Comparison of ENCODE assay signal across 25 mouse cellular contexts in genomic region chr2:28433512-28433911, GRCm38 (mm10). TPM values are rescaled to one million over a fixed set of nuclear protein-coding genes. Genes with fewer than 3 reads are reported as not detected.
DNase-seq lines count a peak whose midpoint lies in the region; ATAC-seq and TF ChIP-seq lines count a peak whose summit lies in the region.
"Had no signal": no experiment of that assay in that cellular context is flagged by ENCODE, and none has a peak within 500 bp of the region (broad histone marks: within the 10 kb centered on the region; RNA-seq: fewer than 3 reads in every experiment).

No protein-coding gene starts in this region.

- no peak overlapping the region for H3K4me2 ChIP-seq in kidney, postnatal 0 days (ENCODE audit: low read length)
- no peak overlapping the region for H3K4me2 ChIP-seq in lung, embryonic 16.5 days (ENCODE audit: low read depth, low read length)
- H3K4me2 ChIP-seq in liver, embryonic 11.5 days = no peak overlapping the region
- H3K4me2 ChIP-seq: embryonic facial prominence, embryonic 12.5 days; embryonic facial prominence, embryonic 15.5 days; heart, embryonic 11.5 days; hindbrain, embryonic 12.5 days; hindbrain, embryonic 15.5 days had no signal

- H3K27me3 ChIP-seq in kidney, postnatal 0 days (ENCODE audit: insufficient read depth, low read length) = no peaks in the 10 kb centered on the region
- H3K27me3 ChIP-seq in lung, embryonic 16.5 days (ENCODE audit: control insufficient read depth, insufficient read depth, low read depth, low read length) = no peaks in the 10 kb centered on the region
- H3K27me3 ChIP-seq in MEL (ENCODE audit: control insufficient read depth in 1 of 2, insufficient read depth in 2 of 2, low read length in 2 of 2) = no peaks in the 10 kb centered on the region; a peak in 1 of 4 replicates
- no peaks in the 10 kb centered on the region for H3K27me3 ChIP-seq in liver, embryonic 11.5 days (replicated peaks; ENCODE audit: control insufficient read depth, insufficient read depth, low read length)
- H3K27me3 ChIP-seq: embryonic facial prominence, embryonic 12.5 days; embryonic facial prominence, embryonic 15.5 days; hindbrain, embryonic 12.5 days; Patski had no signal

- no peaks in the 10 kb centered on the region for H3K9me3 ChIP-seq in kidney, postnatal 0 days (replicated peaks; ENCODE audit: low read length)
- no peaks in the 10 kb centered on the region for H3K9me3 ChIP-seq in lung, embryonic 16.5 days (ENCODE audit: control insufficient read depth, low read length)
- H3K9me3 ChIP-seq in ES-E14 (ENCODE audit: control insufficient read depth, insufficient read depth, low read depth, low read length) (0 out of 2 replicates have a peak, but pooled peaks cover 2% of the 10 kb centered on the region), MEL (replicated peaks; ENCODE audit: insufficient read depth, low read length) (no peaks in the 10 kb centered on the region)
- H3K9me3 ChIP-seq in liver, embryonic 11.5 days (ENCODE audit: control insufficient read depth, low read length) = peaks cover 5% of the 10 kb centered on the region; the same call in 1 of the 2 replicates
- H3K9me3 ChIP-seq: embryonic facial prominence, embryonic 12.5 days; embryonic facial prominence, embryonic 15.5 days; hindbrain, embryonic 12.5 days; hindbrain, embryonic 15.5 days had no signal

- no peak for TF ChIP-seq RAD21 in MEL (IDR thresholded peaks at IDR 0.05; ENCODE audit: low read depth, low read length)

- H3K79me2 ChIP-seq in MEL (ENCODE audit: control insufficient read depth, insufficient read depth, low read length, poor library complexity) = no peaks in the 10 kb centered on the region

- no peak overlapping the region for H3K9ac ChIP-seq in kidney, postnatal 0 days (ENCODE audit: low read depth, low read length)
- no peak overlapping the region for H3K9ac ChIP-seq in lung, embryonic 16.5 days (ENCODE audit: low read length)
- no peak overlapping the region for H3K9ac ChIP-seq in ES-E14 (ENCODE audit: insufficient read depth, low read depth, low read length, poor library complexity, severe bottlenecking)
- H3K9ac ChIP-seq in MEL (ENCODE audit: control insufficient read depth, low read depth, low read length, poor library complexity, severe bottlenecking) = no peak overlapping the region
- no peak overlapping the region for H3K9ac ChIP-seq in liver, embryonic 11.5 days (ENCODE audit: low read depth, low read length)
- H3K9ac ChIP-seq: embryonic facial prominence, embryonic 12.5 days; embryonic facial prominence, embryonic 15.5 days; forebrain, postnatal 0 days; hindbrain, embryonic 12.5 days; hindbrain, embryonic 15.5 days had no signal

- no peaks in the 10 kb centered on the region for H3K36me3 ChIP-seq in kidney, postnatal 0 days (ENCODE audit: insufficient read depth, low read length)
- H3K36me3 ChIP-seq in lung, embryonic 16.5 days (ENCODE audit: control insufficient read depth, insufficient read depth, low read length) = no peaks in the 10 kb centered on the region
- H3K36me3 ChIP-seq in ES-E14 (ENCODE audit: control insufficient read depth, insufficient read depth, low read length, poor library complexity, severe bottlenecking) (no peaks in the 10 kb centered on the region), MEL (ENCODE audit: control insufficient read depth in 1 of 2, insufficient read depth in 2 of 2, low read length in 2 of 2) (no peaks in the 10 kb centered on the region)
- H3K36me3 ChIP-seq in liver, embryonic 11.5 days (ENCODE audit: control insufficient read depth, insufficient read depth, low read length) = no peaks in the 10 kb centered on the region
- H3K36me3 ChIP-seq: embryonic facial prominence, embryonic 12.5 days; embryonic facial prominence, embryonic 15.5 days; hindbrain, embryonic 12.5 days; hindbrain, embryonic 15.5 days had no signal

- DNase-seq in kidney, postnatal 0 days (ENCODE audit: low spot score) = peak; percentile 19
- no peak for DNase-seq in kidney, adult 11 months
- DNase-seq in lung, postnatal 25 days (ENCODE audit: low spot score) = no peak
- DNase-seq in ES-E14 (ENCODE audit: low read depth, low spot score) (no peak), MEL (ENCODE audit: low read depth, low spot score) (no peak)
- DNase-seq in liver, embryonic 11.5 days (ENCODE audit: low spot score) = no peak
- DNase-seq in adrenal gland, adult 18-20 months (ENCODE audit: low spot score in 2 of 2) = no peak
- DNase-seq: cerebellum, adult 11 months; cerebellum, adult 9-11 months; forebrain, postnatal 0 days; heart, adult 11 months had no signal

- TF ChIP-seq CTCF in kidney, postnatal 0 days (IDR thresholded peaks at IDR 0.05; ENCODE audit: low read depth) = no peak
- TF ChIP-seq CTCF in MEL (IDR thresholded peaks at IDR 0.05 in 2 of 3, conservative IDR thresholded peaks at IDR 0.05 in 1 of 3; ENCODE audit: control insufficient read depth in 1 of 3, insufficient read depth in 1 of 3, low read depth in 2 of 3, low read length in 3 of 3, poor library complexity in 1 of 3, severe bottlenecking in 1 of 3) = no peak

- no peak for TF ChIP-seq POLR2A in MEL (IDR thresholded peaks at IDR 0.05; ENCODE audit: control insufficient read depth in 1 of 2, insufficient read depth in 1 of 2, low read depth in 1 of 2, low read length in 2 of 2, poor library complexity in 1 of 2)

- no peak for TF ChIP-seq EP300 in MEL (IDR thresholded peaks at IDR 0.05; ENCODE audit: low read depth in 1 of 2, low read length in 2 of 2)

- H3K4me3 ChIP-seq in kidney, postnatal 0 days (replicated peaks; ENCODE audit: low read depth, low read length) = no peak overlapping the region
- no peak overlapping the region for H3K4me3 ChIP-seq in lung, embryonic 16.5 days (ENCODE audit: low read length)
- H3K4me3 ChIP-seq in ES-E14 (ENCODE audit: insufficient read depth in 1 of 2, low read depth in 1 of 2, low read length in 2 of 2, poor library complexity in 1 of 2, severe bottlenecking in 1 of 2) = no peak overlapping the region
- H3K4me3 ChIP-seq in MEL (ENCODE audit: control insufficient read depth in 1 of 2, insufficient read depth in 1 of 2, low read depth in 2 of 2, low read length in 2 of 2) = no peak overlapping the region
- no peak overlapping the region for H3K4me3 ChIP-seq in liver, embryonic 11.5 days (ENCODE audit: low read depth, low read length)
- H3K4me3 ChIP-seq: embryonic facial prominence, embryonic 12.5 days; embryonic facial prominence, embryonic 15.5 days; hindbrain, embryonic 12.5 days; hindbrain, embryonic 15.5 days had no signal

- in situ Hi-C loops in ES-E14 (cut with MboI; ENCODE audit: low sequenced_read_pairs in 2 of 2, unreplicated experiment in 2 of 2) = no loop called here

- WGBS in kidney, postnatal 0 days = 0% methylated on average over 1 of the region's 2 CpGs
- WGBS in lung, embryonic 16.5 days = 0% methylated on average over 1 of the region's 2 CpGs
- 32% methylated on average over 2 of the region's 2 CpGs for WGBS in liver, embryonic 11.5 days

- ATAC-seq in kidney, postnatal 0 days (replicated peaks; ENCODE audit: low FRiP score, low read depth) = no peak
- no peak; the same call in 1 of the 2 replicates for ATAC-seq in lung, embryonic 16.5 days (ENCODE audit: low read depth)
- no peak for ATAC-seq in liver, embryonic 11.5 days (replicated peaks; ENCODE audit: low FRiP score)
- ATAC-seq: CD4-positive, CD25-positive, alpha-beta regulatory T cell, adult 4 months; forebrain, embryonic 14.5 days; forebrain, postnatal 0 days; Patski had no signal

- H3K4me1 ChIP-seq in kidney, postnatal 0 days (replicated peaks; ENCODE audit: insufficient read depth, low read length) = no peaks in the 10 kb centered on the region
- peaks cover 6% of the 10 kb centered on the region; the same call in 1 of the 2 replicates for H3K4me1 ChIP-seq in lung, embryonic 16.5 days (replicated peaks; ENCODE audit: control insufficient read depth, insufficient read depth, low read length)
- H3K4me1 ChIP-seq in ES-E14 (ENCODE audit: control insufficient read depth in 2 of 2, insufficient read depth in 2 of 2, low read length in 2 of 2, poor library complexity in 1 of 2) (peaks cover 0 to 4% of the 10 kb centered on the region in 2 experiments; a peak in 1 of 4 replicates), MEL (ENCODE audit: control insufficient read depth in 1 of 2, insufficient read depth in 2 of 2, low read length in 2 of 2) (peaks cover 0 to 9% of the 10 kb centered on the region in 2 experiments; a peak in 2 of 4 replicates)
- H3K4me1 ChIP-seq in liver, embryonic 11.5 days (replicated peaks; ENCODE audit: control insufficient read depth, insufficient read depth, low read length) = no peaks in the 10 kb centered on the region
- H3K4me1 ChIP-seq: hindbrain, embryonic 15.5 days had no signal

- H3K27ac ChIP-seq in kidney, postnatal 0 days = no peak overlapping the region
- H3K27ac ChIP-seq in lung, embryonic 16.5 days (ENCODE audit: low read length) = peak overlapping the region; percentile 26
- H3K27ac ChIP-seq in ES-E14 (ENCODE audit: insufficient read depth, low read depth, low read length, poor library complexity, severe bottlenecking) = peak overlapping the region; percentile 68; the same call in 1 of the 2 replicates
- H3K27ac ChIP-seq in MEL (ENCODE audit: control insufficient read depth, low read depth, low read length) = no peak overlapping the region
- no peak overlapping the region for H3K27ac ChIP-seq in liver, embryonic 11.5 days (ENCODE audit: low read depth, low read length)
- H3K27ac ChIP-seq: embryonic facial prominence, embryonic 12.5 days; embryonic facial prominence, embryonic 15.5 days; hindbrain, embryonic 12.5 days; hindbrain, embryonic 15.5 days had no signal

RNA-seq across cellular contexts. Expression of gene Ppp1r26, which starts 13.1 kb away (rescaled TPM):
- 2.4 and 2.8 TPM in 2 replicates for polyA plus RNA-seq in kidney, postnatal 0 days (2015; fragmentation: Nextera tagmentation; extraction: Ambion mirVana)
- 6.3 and 6.5 TPM in 2 replicates for polyA plus RNA-seq in lung, embryonic 16.5 days (2015; fragmentation: Nextera tagmentation; extraction: Ambion mirVana)
- total RNA-seq in ES-E14 (2012; rRNA removed) = 2.4 and 2.5 TPM in 2 replicates
- total RNA-seq in MEL (2012; rRNA removed) = not detected in 2 replicates
- polyA plus RNA-seq in MEL (2012; ENCODE audit: insufficient read depth in 1 of 2, insufficient read length in 2 of 2, low read depth in 1 of 2, low replicate concordance in 2 of 2, missing spikeins in 1 of 2) = not detected
- polyA plus RNA-seq in liver, embryonic 11.5 days (2014; fragmentation: Nextera tagmentation; extraction: Ambion mirVana) = 1.3 and 1.5 TPM in 2 replicates
- 1 to 10 TPM; 4.5 to 5.1 TPM for total RNA-seq in adrenal gland, adult 18-20 months (2021)
- polyA plus RNA-seq: CD4-positive, CD25-positive, alpha-beta regulatory T cell, adult 4 months had no signal

RNA-seq across cellular contexts. Expression of gene 1700007K13Rik, which starts 32.6 kb away (rescaled TPM):
- polyA plus RNA-seq in kidney, postnatal 0 days (2015; fragmentation: Nextera tagmentation; extraction: Ambion mirVana) = 0.22 and 0.49 TPM in 2 replicates
- polyA plus RNA-seq in lung, embryonic 16.5 days (2015; fragmentation: Nextera tagmentation; extraction: Ambion mirVana) = 4.6 and 5.1 TPM in 2 replicates
- total RNA-seq in ES-E14 (2012; rRNA removed) = 12.9 and 14.2 TPM in 2 replicates
- not detected in 2 replicates for total RNA-seq in MEL (2012; rRNA removed)
- not detected for polyA plus RNA-seq in MEL (2012; ENCODE audit: insufficient read depth in 1 of 2, insufficient read length in 2 of 2, low read depth in 1 of 2, low replicate concordance in 2 of 2, missing spikeins in 1 of 2)
- polyA plus RNA-seq in liver, embryonic 11.5 days (2014; fragmentation: Nextera tagmentation; extraction: Ambion mirVana) = 0.29 TPM in 1 of 2 replicates, not detected in the other
- total RNA-seq in adrenal gland, adult 18-20 months (2021) = 1 to 10 TPM; 1.4 to 2.8 TPM
- total RNA-seq: adrenal gland, postnatal 36 days; common myeloid progenitor, adult 5-6 weeks; heart, postnatal 25 days; hematopoietic stem cell, adult 5-6 weeks had no signal
- polyA plus RNA-seq: CD4-positive, CD25-positive, alpha-beta regulatory T cell, adult 4 months; heart, embryonic 14.5 days had no signal

RNA-seq across cellular contexts. Expression of gene Mrps2, which starts 34.4 kb away (rescaled TPM):
- polyA plus RNA-seq in kidney, postnatal 0 days (2015; fragmentation: Nextera tagmentation; extraction: Ambion mirVana) = 51.9 and 54.1 TPM in 2 replicates
- polyA plus RNA-seq in lung, embryonic 16.5 days (2015; fragmentation: Nextera tagmentation; extraction: Ambion mirVana) = 49.9 and 52.7 TPM in 2 replicates
- total RNA-seq in ES-E14 (2012; rRNA removed) (24.9 and 29.9 TPM in 2 replicates), MEL (2012; rRNA removed) (26.5 and 30.5 TPM in 2 replicates)
- 10 to 100 TPM; 70.3 to 71.4 TPM for polyA plus RNA-seq in MEL (2012; ENCODE audit: insufficient read depth in 1 of 2, insufficient read length in 2 of 2, low read depth in 1 of 2, low replicate concordance in 2 of 2, missing spikeins in 1 of 2)
- 68.2 and 69.3 TPM in 2 replicates for polyA plus RNA-seq in liver, embryonic 11.5 days (2014; fragmentation: Nextera tagmentation; extraction: Ambion mirVana)
- total RNA-seq in adrenal gland, adult 18-20 months (2021) = 10 to 100 TPM; 54.4 to 63.2 TPM

Comparison
In these comparisons a context has a peak if more than half of its experiments do, and no peak if none do; other contexts are left out.
1. H3K27ac ChIP-seq: peak in lung, embryonic 16.5 days (single experiment) and ES-E14 (single experiment); none in kidney, postnatal 0 days (single experiment), MEL (single experiment) and liver, embryonic 11.5 days (single experiment).